Mouse (Mus musculus): Measurements from ENCODE around the gene Tmem238l.

Tmem238l gene

GRCm38 (mm10) chr11:66956303-66956702 lies at the start of gene Tmem238l:
TSS of gene Tmem238l (plus strand) at chr11:66956638.
- no peaks in the 10 kb centered on the region for H3K27me3 ChIP-seq (ENCODE audit: control insufficient read depth, insufficient read depth, low read length, poor library complexity, severe bottlenecking)
- no peak for DNase-seq (ENCODE audit: low read depth, low spot score)
- no peaks in the 10 kb centered on the region for H3K36me3 ChIP-seq (ENCODE audit: control insufficient read depth, insufficient read depth, low read length, poor library complexity, severe bottlenecking)

- H3K36me3 ChIP-seq (ENCODE audit: control insufficient read depth, insufficient read depth, low read length, poor library complexity, severe bottlenecking) = no peaks in the 10 kb centered on the region
- DNase-seq (ENCODE audit: low read depth, low spot score) = no peak
- no peaks in the 10 kb centered on the region for H3K27me3 ChIP-seq (ENCODE audit: control insufficient read depth, insufficient read depth, low read length, poor library complexity, severe bottlenecking)
These were observed 44.6 kb upstream of the Tmem238l start, which contains the start of gene Pirt for GRCm38 (mm10) chr11:66911811-66912210. TSS of gene Pirt (plus strand) at chr11:66911981.

GRCm38 (mm10) chr11:66912531-66913458 lies 43.6 kb upstream of the Tmem238l start:
- no peaks in the 10 kb centered on the region for H3K36me3 ChIP-seq (ENCODE audit: control insufficient read depth, insufficient read depth, low read length, poor library complexity, severe bottlenecking)
- no peak for DNase-seq (ENCODE audit: low read depth, low spot score)
- H3K27me3 ChIP-seq (ENCODE audit: control insufficient read depth, insufficient read depth, low read length, poor library complexity, severe bottlenecking) = no peaks in the 10 kb centered on the region

- peak; percentile 17 for DNase-seq (ENCODE audit: low read depth, low spot score)
- H3K27me3 ChIP-seq (ENCODE audit: control insufficient read depth, insufficient read depth, low read length, poor library complexity, severe bottlenecking) = no peaks in the 10 kb centered on the region
- H3K36me3 ChIP-seq (ENCODE audit: control insufficient read depth, insufficient read depth, low read length, poor library complexity, severe bottlenecking) = no peaks in the 10 kb centered on the region
These were observed 42.2 kb upstream of the Tmem238l start for GRCm38 (mm10) chr11:66914249-66914648.

GRCm38 (mm10) chr11:66920012-66920411 lies 36.4 kb upstream of the Tmem238l start:
- Histone ChIP-seq H3K27me3 (ENCODE audit: control insufficient read depth, insufficient read depth, low read length, poor library complexity, severe bottlenecking) (no peaks in the 10 kb centered on the region), H3K36me3 (ENCODE audit: control insufficient read depth, insufficient read depth, low read length, poor library complexity, severe bottlenecking) (no peaks in the 10 kb centered on the region)
- no peak for DNase-seq (ENCODE audit: low read depth, low spot score)

- no peaks in the 10 kb centered on the region for H3K36me3 ChIP-seq (ENCODE audit: control insufficient read depth, insufficient read depth, low read length, poor library complexity, severe bottlenecking)
These were observed 32.2 kb upstream of the Tmem238l start for GRCm38 (mm10) chr11:66924095-66924823.

GRCm38 (mm10) chr11:66928311-66928710 lies 28.1 kb upstream of the Tmem238l start:
- no peak for DNase-seq (ENCODE audit: low read depth, low spot score)
- Histone ChIP-seq H3K36me3 (ENCODE audit: control insufficient read depth, insufficient read depth, low read length, poor library complexity, severe bottlenecking) (no peaks in the 10 kb centered on the region), H3K27me3 (ENCODE audit: control insufficient read depth, insufficient read depth, low read length, poor library complexity, severe bottlenecking) (no peaks in the 10 kb centered on the region)

More at GRCm38 (mm10) chr11:66924095-66924823, 32.2 kb upstream of the Tmem238l start:
- no peaks in the 10 kb centered on the region for H3K27me3 ChIP-seq (ENCODE audit: control insufficient read depth, insufficient read depth, low read length, poor library complexity, severe bottlenecking)
- DNase-seq (ENCODE audit: low read depth, low spot score) = no peak

GRCm38 (mm10) chr11:66932827-66933599 lies 23.4 kb upstream of the Tmem238l start:
- H3K36me3 ChIP-seq (ENCODE audit: control insufficient read depth, insufficient read depth, low read length, poor library complexity, severe bottlenecking) = no peaks in the 10 kb centered on the region
- DNase-seq (ENCODE audit: low read depth, low spot score) = no peak
- H3K27me3 ChIP-seq (ENCODE audit: control insufficient read depth, insufficient read depth, low read length, poor library complexity, severe bottlenecking) = no peaks in the 10 kb centered on the region

- no peaks in the 10 kb centered on the region for H3K36me3 ChIP-seq (ENCODE audit: control insufficient read depth, insufficient read depth, low read length, poor library complexity, severe bottlenecking)
- no peak for DNase-seq (ENCODE audit: low read depth, low spot score)
- no peaks in the 10 kb centered on the region for H3K27me3 ChIP-seq (ENCODE audit: control insufficient read depth, insufficient read depth, low read length, poor library complexity, severe bottlenecking)
These were observed 21.8 kb upstream of the Tmem238l start for GRCm38 (mm10) chr11:66934428-66935173.

GRCm38 (mm10) chr11:66942011-66942410 lies 14.4 kb upstream of the Tmem238l start:
- Histone ChIP-seq H3K27me3 (ENCODE audit: control insufficient read depth, insufficient read depth, low read length, poor library complexity, severe bottlenecking) (no peaks in the 10 kb centered on the region), H3K36me3 (ENCODE audit: control insufficient read depth, insufficient read depth, low read length, poor library complexity, severe bottlenecking) (no peaks in the 10 kb centered on the region)
- DNase-seq (ENCODE audit: low read depth, low spot score) = no peak

- H3K27me3 ChIP-seq (ENCODE audit: control insufficient read depth, insufficient read depth, low read length, poor library complexity, severe bottlenecking) = no peaks in the 10 kb centered on the region
- H3K36me3 ChIP-seq (ENCODE audit: control insufficient read depth, insufficient read depth, low read length, poor library complexity, severe bottlenecking) = no peaks in the 10 kb centered on the region
- DNase-seq (ENCODE audit: low read depth, low spot score) = no peak
These were observed 11.1 kb upstream of the Tmem238l start for GRCm38 (mm10) chr11:66945224-66945767.

- DNase-seq (ENCODE audit: low read depth, low spot score) = no peak
- H3K27me3 ChIP-seq (ENCODE audit: control insufficient read depth, insufficient read depth, low read length, poor library complexity, severe bottlenecking) = no peaks in the 10 kb centered on the region
- no peaks in the 10 kb centered on the region for H3K36me3 ChIP-seq (ENCODE audit: control insufficient read depth, insufficient read depth, low read length, poor library complexity, severe bottlenecking)
These were observed 9.9 kb upstream of the Tmem238l start for GRCm38 (mm10) chr11:66946521-66946920.

GRCm38 (mm10) chr11:66946922-66947321 lies 9.5 kb upstream of the Tmem238l start:
- H3K36me3 ChIP-seq (ENCODE audit: control insufficient read depth, insufficient read depth, low read length, poor library complexity, severe bottlenecking) = no peaks in the 10 kb centered on the region
- no peak for DNase-seq (ENCODE audit: low read depth, low spot score)
- no peaks in the 10 kb centered on the region for H3K27me3 ChIP-seq (ENCODE audit: control insufficient read depth, insufficient read depth, low read length, poor library complexity, severe bottlenecking)

- Histone ChIP-seq H3K36me3 (ENCODE audit: control insufficient read depth, insufficient read depth, low read length, poor library complexity, severe bottlenecking) (no peaks in the 10 kb centered on the region), H3K27me3 (ENCODE audit: control insufficient read depth, insufficient read depth, low read length, poor library complexity, severe bottlenecking) (no peaks in the 10 kb centered on the region)
- DNase-seq (ENCODE audit: low read depth, low spot score) = no peak
These were observed 4.4 kb downstream of the Tmem238l start for GRCm38 (mm10) chr11:66960797-66961196.

All from splenic B cell, adult 2 months (primary cell).